Mouse (Mus musculus) small intestine, adult 2 months (tissue): ENCODE data around the gene Pmp22.

Experiments used
- CTCF ChIP-seq: fragments of 200-500 bp; IDR thresholded peaks from 2 replicates; pipeline ENCODE4 v1.5.1; 2012; ENCODE audit warnings: low read depth, mild to moderate bottlenecking, control low read depth, inconsistent platforms, low read length, moderate library complexity, mixed read lengths; ENCODE audit not compliant: insufficient replicate concordance, insufficient read length; ENCODE audit errors: extremely low read depth
- POLR2A ChIP-seq: fragments of 200-500 bp; IDR thresholded peaks from 2 replicates; pipeline ENCODE4 v1.6.1; 2012; ENCODE audit warnings: low read depth, mild to moderate bottlenecking, control low read depth, inconsistent platforms, low read length, moderate library complexity

DNA sequence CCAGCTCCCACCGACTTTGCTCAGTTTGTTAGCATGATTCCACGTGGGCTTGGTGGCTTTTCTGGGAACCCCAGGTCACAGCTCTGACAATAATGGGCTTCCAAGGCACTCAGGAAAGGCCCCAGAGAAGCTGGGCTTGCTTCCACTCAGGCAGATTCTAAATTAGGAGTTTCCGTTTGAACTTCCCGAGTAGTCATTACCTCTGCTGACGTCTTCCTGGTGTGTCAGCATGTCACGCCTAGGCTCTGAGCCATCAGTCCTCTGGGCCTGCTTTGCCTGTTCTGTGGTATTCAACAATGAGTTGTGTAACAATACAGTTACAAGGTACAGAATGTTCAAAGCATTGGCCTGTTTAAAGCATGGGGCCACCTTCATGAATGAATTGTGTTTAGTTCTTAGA lies 7.4 kb downstream of the Pmp22 start:
- TF ChIP-seq POLR2A (no peak), CTCF (no peak)
